Mouse (Mus musculus): ENCODE data around the gene Spin2f.
"Not testable (repeated sequence)": the region's sequence is repeated elsewhere in the genome, so short reads cannot be mapped to it uniquely, and the experiment has no call there.

Gene Spin2f

DNA sequence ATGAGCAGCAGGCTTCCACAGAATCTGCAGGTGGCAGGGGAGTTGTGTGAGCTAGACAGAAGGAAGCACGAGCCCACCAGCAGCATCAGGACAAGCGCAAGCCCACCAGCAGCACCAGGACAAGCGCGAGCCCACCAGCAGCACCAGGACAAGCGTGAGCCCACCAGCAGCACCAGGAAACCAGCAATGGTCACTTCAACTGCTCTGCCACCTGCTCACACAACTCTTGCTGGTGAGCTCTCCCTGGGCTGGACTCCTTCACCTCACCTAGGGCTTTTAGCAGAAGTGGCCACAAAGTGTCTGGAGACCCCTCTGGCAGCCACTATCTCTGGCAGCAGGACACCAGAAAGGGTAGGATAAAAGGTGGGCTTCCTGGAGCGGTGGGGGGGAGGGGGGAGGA lies at the start of gene Spin2f:
Gene Spin2f, plus strand, starts transcription at position 301 of the 400 bp plus-strand sequence.
- DNase-seq = not testable (repeated sequence)

DNA sequence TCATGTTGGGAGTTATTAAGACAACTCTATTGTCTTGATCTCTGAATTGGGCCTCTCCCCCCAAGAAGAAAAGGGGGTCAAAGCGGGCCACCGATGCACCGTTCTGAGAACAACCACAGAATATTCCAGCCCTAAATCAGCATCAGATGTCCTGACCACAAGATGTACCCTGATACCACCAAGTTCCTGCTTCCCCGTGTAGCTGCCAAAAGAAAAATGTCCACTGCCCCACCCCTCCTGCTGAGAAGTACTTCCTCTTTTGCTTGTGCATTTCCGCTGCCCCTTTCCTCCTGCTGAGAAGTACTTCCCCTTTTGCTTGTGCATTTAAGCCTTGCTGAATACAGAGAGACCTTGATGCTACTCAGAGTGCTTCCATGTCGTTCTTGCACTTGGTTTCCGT lies 41.6 kb upstream of the Spin2f start:
- not testable (repeated sequence) for DNase-seq

DNA sequence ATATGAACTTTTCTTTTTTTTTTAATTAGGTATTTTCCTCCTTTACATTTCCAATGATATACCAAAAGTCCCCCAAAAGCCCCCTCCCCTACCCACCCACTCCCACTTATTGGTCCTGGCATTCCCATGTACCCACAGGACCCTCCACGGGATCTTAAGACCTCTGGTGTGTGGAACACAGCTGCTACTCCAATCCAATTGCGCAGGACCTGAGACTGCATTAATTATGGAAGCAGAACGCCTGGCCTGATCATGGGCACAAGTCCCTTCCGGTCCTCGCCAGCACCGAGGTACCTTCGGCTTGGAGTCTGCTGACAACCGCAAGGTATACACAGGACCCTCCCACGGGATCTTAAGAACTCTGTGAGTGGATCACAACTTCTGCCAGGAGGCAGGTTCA lies 30.2 kb upstream of the Spin2f start:
- DNase-seq = not testable (repeated sequence)

DNA sequence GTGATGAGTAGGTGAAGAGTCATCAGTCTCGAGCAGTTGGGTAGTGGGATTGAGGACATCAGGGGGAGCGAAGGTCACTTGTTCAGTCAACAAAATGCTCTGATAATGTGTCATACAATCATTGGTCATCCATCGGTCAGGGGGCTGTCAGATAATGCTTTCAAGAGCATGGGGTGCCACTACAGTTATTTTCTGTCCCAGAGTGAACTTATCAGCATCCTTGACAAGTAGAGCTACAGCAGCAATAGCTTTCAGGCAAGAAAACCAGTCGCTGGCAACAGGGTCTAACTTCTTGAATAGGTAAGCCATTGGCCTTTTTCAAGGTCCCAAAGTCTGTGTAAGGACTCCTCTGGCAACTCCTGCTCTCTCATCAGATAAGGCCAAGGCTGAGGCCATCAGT lies 18.6 kb upstream of the Spin2f start:
- not testable (repeated sequence) for DNase-seq

DNA sequence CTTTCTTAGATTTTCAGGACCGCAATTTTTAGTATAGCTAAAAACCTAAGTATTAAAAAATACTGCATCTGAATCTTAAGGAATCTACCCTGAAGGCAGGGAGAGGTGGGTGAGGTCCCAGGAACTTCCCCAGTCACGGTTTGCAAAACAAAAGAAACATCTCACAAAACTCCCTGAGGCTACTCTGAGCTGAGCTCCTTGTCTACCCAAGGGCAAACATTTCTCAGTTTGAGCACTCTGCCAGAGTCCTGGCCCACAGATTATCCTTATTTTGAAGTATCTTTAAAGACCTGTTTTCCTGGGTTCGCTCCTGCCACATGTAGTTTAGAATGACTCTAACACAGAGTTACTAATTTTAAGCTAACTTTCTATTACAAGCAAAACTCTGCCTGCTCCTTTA lies 11.9 kb upstream of the Spin2f start:
- not testable (repeated sequence) for DNase-seq

All from cerebellum, postnatal 10 days (tissue).